Mouse (Mus musculus) forebrain, embryonic 12.5 days (tissue): ENCODE measurements around the gene Gm8947. TPM values are rescaled to one million over a fixed set of nuclear protein-coding genes. Genes with fewer than 3 reads are reported as not detected.
"Not testable (repeated sequence)": the region's sequence is repeated elsewhere in the genome, so short reads cannot be mapped to it uniquely, and the experiment has no call there.

Experiments
- ATAC-seq: fragments of 200-750 bp; cut with Nextera tagmentation; 2 replicates; pipeline ENCODE4 v1.8.0; 2017; ENCODE audit warnings: moderate TSS enrichment; ENCODE audit not compliant: low FRiP score
- H3K27ac ChIP-seq: fragments of 300-500 bp; sonication (generic); 2 replicates; pipeline ENCODE4 v1.5.1; 2016; ENCODE audit warnings: mild to moderate bottlenecking
- H3K27me3 ChIP-seq: fragments of 300-500 bp; sonication (generic); 2 replicates; pipeline ENCODE4 v1.6.1; 2016; ENCODE audit warnings: mild to moderate bottlenecking
- H3K36me3 ChIP-seq: fragments of 300-500 bp; sonication (generic); replicated peaks from 2 replicates; pipeline ENCODE4 v1.6.1; 2016; ENCODE audit warnings: mild to moderate bottlenecking
- H3K4me1 ChIP-seq: fragments of 300-500 bp; sonication (generic); 2 replicates; pipeline ENCODE4 v1.6.1; 2016
- H3K4me2 ChIP-seq: fragments of 300-500 bp; sonication (generic); 2 replicates; pipeline ENCODE4 v1.6.1; 2016; ENCODE audit warnings: mild to moderate bottlenecking, moderate library complexity
- H3K4me3 ChIP-seq: fragments of 300-500 bp; sonication (generic); replicated peaks from 2 replicates; pipeline ENCODE4 v1.5.1; 2016; ENCODE audit warnings: mild to moderate bottlenecking
- H3K9ac ChIP-seq: fragments of 300-500 bp; sonication (generic); 2 replicates; pipeline ENCODE4 v1.6.1; 2016; ENCODE audit warnings: mild to moderate bottlenecking
- H3K9me3 ChIP-seq: fragments of 300-500 bp; sonication (generic); 2 replicates; pipeline ENCODE4 v1.6.1; 2016
- WGBS: fragments of 180-500 bp; shearing (Covaris S2); methylation state at CpG from one replicate; pipeline ENCODE4 v1.1.7; 2016; 5-methylcytosine and 5-hydroxymethylcytosine counted together
- polyA plus RNA-seq: library from polyadenylated mRNA; unstranded; fragments of >200 nt; fragmentation: Nextera tagmentation; extraction: Ambion mirVana; gene quantifications from 2 replicates; pipeline ENCODE4 v1.2.1, GENCODE M21; 2016

The Gm8947 gene
- polyA plus RNA-seq: 0.17 TPM in 1 of 2 replicates, not detected in the other

- not testable (repeated sequence) for H3K4me1 ChIP-seq, ATAC-seq, H3K9ac ChIP-seq, H3K4me3 ChIP-seq, H3K4me2 ChIP-seq, H3K36me3 ChIP-seq, H3K27me3 ChIP-seq, H3K9me3 ChIP-seq, H3K27ac ChIP-seq
- WGBS: 100% methylated on average over 1 of the region's 7 CpGs
Observed at GRCm38 (mm10) chr1:151192075-151192474, at the start of gene Gm8947. Gene Gm8947, plus strand, starts transcription at chr1:151192376.

DNA sequence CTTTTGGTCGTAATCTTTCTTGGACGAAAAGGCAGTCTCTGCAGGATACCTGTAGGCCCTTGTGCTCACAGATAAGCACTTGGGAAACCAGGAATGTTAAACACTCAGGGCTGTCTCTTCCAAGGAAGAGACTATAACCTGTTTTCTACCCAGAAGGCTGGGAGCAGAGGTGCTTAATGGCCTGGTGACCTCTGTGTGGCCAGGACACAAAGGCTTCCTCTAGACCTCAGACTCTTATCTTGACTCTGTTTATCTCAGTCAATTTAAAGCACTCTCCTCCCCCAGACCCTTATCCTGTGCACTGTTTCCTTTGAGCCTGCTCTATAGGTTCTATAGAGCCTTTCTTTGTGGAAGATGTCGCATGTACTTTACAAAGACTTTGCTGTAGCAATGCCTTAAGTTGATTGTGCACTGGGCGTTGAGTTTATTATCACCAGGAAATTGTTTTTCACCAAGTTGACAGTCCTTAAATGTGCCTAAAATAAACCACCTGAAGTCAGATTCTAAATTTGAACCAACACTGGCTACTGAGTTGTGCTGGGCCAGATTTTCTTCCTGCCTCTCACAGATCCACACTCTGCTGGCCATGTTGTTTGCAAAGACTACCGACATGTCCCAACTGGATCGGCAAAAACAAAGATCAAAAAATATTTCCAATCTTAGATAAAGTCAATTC, 47.6 kb upstream of the Gm8947 start:
- H3K27ac ChIP-seq: no peak overlapping the region
- H3K9ac ChIP-seq: no peak overlapping the region
- no peaks in the 10 kb centered on the region for H3K36me3 ChIP-seq
- H3K9me3 ChIP-seq: no peaks in the 10 kb centered on the region
- no peaks in the 10 kb centered on the region for H3K4me1 ChIP-seq
- H3K4me3 ChIP-seq: no peak overlapping the region
- H3K4me2 ChIP-seq: no peak overlapping the region
- no peak for ATAC-seq
- WGBS: 78% methylated on average over 6 of the region's 6 CpGs
- no peaks in the 10 kb centered on the region for H3K27me3 ChIP-seq

- no peak for ATAC-seq
- no peaks in the 10 kb centered on the region for H3K4me1 ChIP-seq
- no peak overlapping the region for H3K27ac ChIP-seq
- no peaks in the 10 kb centered on the region for H3K27me3 ChIP-seq
- no peak overlapping the region for H3K4me3 ChIP-seq
- no peak overlapping the region for H3K9ac ChIP-seq
- H3K36me3 ChIP-seq: no peaks in the 10 kb centered on the region
- H3K9me3 ChIP-seq: no peaks in the 10 kb centered on the region
- H3K4me2 ChIP-seq: no peak overlapping the region
Observed at GRCm38 (mm10) chr1:151147801-151148200, 44.4 kb upstream of the Gm8947 start.

GRCm38 (mm10) chr1:151150211-151150610, 42.0 kb upstream of the Gm8947 start:
- Histone ChIP-seq H3K27me3 (no peaks in the 10 kb centered on the region), H3K4me1 (no peaks in the 10 kb centered on the region), H3K9me3 (no peaks in the 10 kb centered on the region), H3K4me2 (no peak overlapping the region), H3K27ac (no peak overlapping the region), H3K36me3 (no peaks in the 10 kb centered on the region), H3K4me3 (no peak overlapping the region), H3K9ac (no peak overlapping the region)
- no peak for ATAC-seq
- WGBS: 92% methylated on average over 7 of the region's 7 CpGs

DNA sequence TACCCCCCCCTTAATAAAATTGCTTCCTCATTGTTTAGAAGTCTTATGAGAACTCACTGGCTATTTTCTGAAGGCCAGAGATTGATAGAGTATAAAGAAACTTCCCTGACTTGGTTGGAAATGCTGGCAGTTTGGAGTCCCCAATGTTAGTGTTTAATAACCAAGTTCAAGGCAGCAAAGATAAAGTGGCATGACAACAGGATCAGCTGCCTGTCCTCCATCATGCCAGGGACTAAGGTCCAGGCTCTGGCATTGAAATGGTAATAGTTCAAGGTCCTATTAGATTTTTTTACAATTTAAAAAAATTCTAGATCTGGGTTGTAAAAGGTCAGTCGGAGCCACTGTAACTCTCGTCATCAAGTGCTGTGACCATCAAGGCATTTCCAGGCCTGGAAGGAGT, 41.1 kb upstream of the Gm8947 start:
- Histone ChIP-seq H3K4me1 (no peaks in the 10 kb centered on the region), H3K27ac (no peak overlapping the region), H3K9me3 (no peaks in the 10 kb centered on the region), H3K9ac (no peak overlapping the region), H3K4me2 (no peak overlapping the region), H3K36me3 (no peaks in the 10 kb centered on the region), H3K27me3 (no peaks in the 10 kb centered on the region), H3K4me3 (no peak overlapping the region)
- 79% methylated on average over 2 of the region's 2 CpGs for WGBS
- ATAC-seq: no peak

DNA sequence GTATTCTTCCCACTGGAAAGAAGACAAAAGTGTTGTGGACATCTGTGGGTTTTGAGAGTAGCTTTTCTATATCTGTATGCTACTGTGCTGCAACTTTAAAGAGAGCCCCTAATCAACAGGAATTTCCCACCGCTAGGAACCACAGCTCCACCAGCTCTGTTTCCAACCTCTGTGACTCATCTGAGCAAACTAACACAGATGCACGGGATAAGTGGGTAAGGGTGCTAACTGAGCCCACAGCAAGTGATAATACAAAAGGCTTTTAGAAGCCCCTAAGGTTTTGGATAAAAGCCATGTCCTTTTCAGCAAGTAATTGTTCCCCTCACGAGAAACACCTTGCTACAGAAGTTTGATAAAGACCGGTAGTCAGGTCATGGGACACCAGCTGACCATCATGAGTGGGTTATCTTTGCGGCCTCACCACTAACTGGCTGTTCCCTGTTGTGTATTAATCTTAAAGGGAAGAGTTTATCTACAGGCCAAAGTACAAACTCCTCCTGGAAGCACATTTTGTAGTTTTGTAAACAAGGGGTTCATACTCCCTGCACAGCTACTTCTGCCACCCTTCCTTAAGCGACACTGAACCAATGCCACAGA, 39.0 kb upstream of the Gm8947 start:
- 86% methylated on average over 6 of the region's 6 CpGs for WGBS
- H3K27ac ChIP-seq: no peak overlapping the region
- no peak for ATAC-seq

GRCm38 (mm10) chr1:151154131-151154530, 38.0 kb upstream of the Gm8947 start:
- ATAC-seq, H3K4me3 ChIP-seq, H3K9me3 ChIP-seq, H3K27ac ChIP-seq, H3K4me1 ChIP-seq, H3K4me2 ChIP-seq, H3K27me3 ChIP-seq, H3K36me3 ChIP-seq, H3K9ac ChIP-seq: not testable (repeated sequence)
- 94% methylated on average over 9 of the region's 9 CpGs for WGBS

More for the DNA sequence above, 39.0 kb upstream of the Gm8947 start:
- no peak overlapping the region for H3K4me2 ChIP-seq
- H3K4me3 ChIP-seq: no peak overlapping the region
- H3K9me3 ChIP-seq: no peaks in the 10 kb centered on the region
- H3K4me1 ChIP-seq: peaks cover 8% of the 10 kb centered on the region
- no peak overlapping the region for H3K9ac ChIP-seq
- H3K27me3 ChIP-seq: no peaks in the 10 kb centered on the region
- H3K36me3 ChIP-seq: no peaks in the 10 kb centered on the region

DNA sequence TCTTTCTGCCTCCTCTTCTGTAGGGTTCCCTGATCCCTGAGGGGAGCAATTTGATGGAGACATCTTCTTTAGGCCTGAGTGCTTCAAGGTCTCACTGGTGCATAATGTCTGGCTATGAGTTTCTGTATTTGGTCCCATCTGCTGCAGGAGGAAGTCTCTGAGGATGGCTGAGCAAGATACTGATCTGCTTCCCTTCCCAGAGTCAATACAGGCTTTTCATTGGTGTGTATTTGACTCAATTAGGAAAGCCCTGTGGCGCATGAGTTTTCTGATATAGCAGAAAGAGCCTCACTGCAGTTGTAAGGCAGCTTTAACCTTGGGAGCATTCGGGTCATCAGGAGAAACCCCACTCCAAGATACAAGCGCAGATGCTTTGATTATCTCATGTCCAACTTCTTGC, 36.0 kb upstream of the Gm8947 start:
- Histone ChIP-seq H3K9ac (no peak overlapping the region), H3K36me3 (no peaks in the 10 kb centered on the region), H3K27ac (no peak overlapping the region), H3K9me3 (no peaks in the 10 kb centered on the region), H3K4me1 (peaks cover 8% of the 10 kb centered on the region), H3K27me3 (no peaks in the 10 kb centered on the region), H3K4me3 (no peak overlapping the region), H3K4me2 (no peak overlapping the region)
- no peak for ATAC-seq
- WGBS: 92% methylated on average over 3 of the region's 3 CpGs

DNA sequence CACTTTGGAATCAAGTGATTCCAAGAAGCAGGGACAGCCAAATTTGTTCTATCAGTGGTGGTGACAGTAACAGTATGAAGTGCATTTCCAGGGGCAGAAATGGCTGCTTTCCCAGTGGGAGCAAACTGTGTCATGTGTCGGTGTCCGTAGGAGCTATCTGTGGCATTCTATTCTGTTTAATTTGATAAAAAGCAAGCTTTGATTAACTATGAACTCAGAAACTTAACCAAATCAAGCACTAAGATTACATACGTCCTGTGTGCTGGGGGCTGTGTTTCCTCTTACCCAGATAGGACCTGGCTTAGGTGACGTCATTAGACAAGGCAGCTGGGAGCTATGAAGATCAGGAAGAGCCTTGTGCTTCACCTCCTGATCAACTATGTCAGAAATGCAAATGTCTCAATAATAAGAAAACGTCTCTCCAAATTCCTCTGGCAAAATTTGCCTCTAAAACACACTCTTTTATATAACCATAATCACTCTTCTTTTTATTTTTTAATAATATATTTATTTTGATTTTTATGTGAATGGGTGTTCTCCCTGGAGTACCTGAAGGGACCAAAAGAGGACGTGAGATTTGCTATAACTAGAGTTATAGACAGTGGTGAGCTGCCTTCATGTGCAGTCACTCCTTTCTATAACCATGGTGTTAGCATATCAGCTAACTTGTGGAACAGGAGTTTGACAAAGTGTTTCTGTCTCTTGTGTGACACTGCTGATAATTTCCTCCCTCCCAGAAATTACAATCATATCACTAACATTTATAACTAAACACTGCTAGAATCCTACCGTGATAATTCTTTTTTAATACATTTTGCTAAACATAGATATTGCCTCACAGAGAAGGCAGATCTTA, 35.2 kb upstream of the Gm8947 start:
- H3K4me2 ChIP-seq: no peak overlapping the region
- WGBS: 80% methylated on average over 7 of the region's 7 CpGs
- no peak overlapping the region for H3K27ac ChIP-seq
- H3K27me3 ChIP-seq: no peaks in the 10 kb centered on the region
- no peak overlapping the region for H3K4me3 ChIP-seq
- H3K36me3 ChIP-seq: no peaks in the 10 kb centered on the region
- no peaks in the 10 kb centered on the region for H3K9me3 ChIP-seq
- peaks cover 8% of the 10 kb centered on the region for H3K4me1 ChIP-seq
- H3K9ac ChIP-seq: no peak overlapping the region
- no peak for ATAC-seq

DNA sequence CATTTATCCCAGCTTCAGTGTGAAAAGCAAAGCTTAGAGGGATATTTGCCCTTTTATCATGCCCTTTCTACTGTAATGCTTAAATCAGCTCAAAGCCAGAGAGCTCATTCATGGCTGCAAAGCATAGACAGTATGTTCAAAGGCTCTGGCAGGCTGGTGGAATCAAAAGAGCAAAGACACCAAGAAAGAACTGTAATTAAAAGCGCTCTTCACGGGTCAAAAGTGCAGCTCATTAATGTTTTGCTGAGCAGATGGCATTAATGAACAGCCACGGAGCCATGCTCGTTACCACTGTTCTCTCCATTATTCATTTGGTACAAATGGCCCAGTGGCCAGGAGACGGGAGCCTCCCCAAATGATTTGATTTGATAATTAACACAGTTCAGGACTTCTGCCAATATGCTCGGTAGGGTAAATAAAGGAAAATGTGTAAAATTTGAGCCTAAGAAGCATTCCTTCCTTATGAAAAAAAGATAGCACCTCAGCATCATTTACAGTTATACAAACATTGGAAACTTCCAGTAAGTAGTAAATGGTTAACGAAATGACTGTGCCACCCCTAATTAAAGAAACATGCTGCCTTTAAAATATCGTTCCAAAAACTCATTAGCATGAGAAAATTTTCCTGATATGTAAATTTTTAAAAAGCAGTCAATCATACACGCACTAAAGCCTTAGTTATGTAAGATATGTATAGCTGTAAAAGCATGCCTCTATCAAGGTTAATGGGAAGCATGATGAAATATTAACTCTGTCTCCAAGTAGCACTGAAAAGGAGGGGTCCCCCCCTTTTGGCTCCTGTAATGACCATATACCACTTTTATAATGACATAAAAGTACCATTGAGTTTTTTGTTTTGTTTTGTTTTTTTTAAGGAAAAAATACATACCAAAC, 34.0 kb upstream of the Gm8947 start:
- Histone ChIP-seq H3K27me3 (no peaks in the 10 kb centered on the region), H3K4me3 (no peak overlapping the region), H3K4me1 (peaks cover 8% of the 10 kb centered on the region), H3K4me2 (no peak overlapping the region), H3K36me3 (no peaks in the 10 kb centered on the region), H3K9me3 (no peaks in the 10 kb centered on the region), H3K27ac (0 out of 2 replicates have a peak overlapping the region, but pooled peaks have one; percentile 37), H3K9ac (no peak overlapping the region)
- 28% methylated on average over 9 of the region's 9 CpGs for WGBS
- peak; percentile 90 for ATAC-seq

GRCm38 (mm10) chr1:151158857-151159510, 33.2 kb upstream of the Gm8947 start:
- H3K9ac ChIP-seq: no peak overlapping the region

More at GRCm38 (mm10) chr1:151158857-151159510, 33.2 kb upstream of the Gm8947 start:
- Histone ChIP-seq H3K4me1 (peaks cover 8% of the 10 kb centered on the region), H3K4me3 (no peak overlapping the region), H3K4me2 (no peak overlapping the region), H3K9me3 (no peaks in the 10 kb centered on the region), H3K27me3 (no peaks in the 10 kb centered on the region), H3K27ac (no peak overlapping the region), H3K36me3 (no peaks in the 10 kb centered on the region)
- 78% methylated on average over 2 of the region's 2 CpGs for WGBS
- ATAC-seq: no peak
